Mouse (Mus musculus): ENCODE measurements around the gene Rabggtb.

DNA sequence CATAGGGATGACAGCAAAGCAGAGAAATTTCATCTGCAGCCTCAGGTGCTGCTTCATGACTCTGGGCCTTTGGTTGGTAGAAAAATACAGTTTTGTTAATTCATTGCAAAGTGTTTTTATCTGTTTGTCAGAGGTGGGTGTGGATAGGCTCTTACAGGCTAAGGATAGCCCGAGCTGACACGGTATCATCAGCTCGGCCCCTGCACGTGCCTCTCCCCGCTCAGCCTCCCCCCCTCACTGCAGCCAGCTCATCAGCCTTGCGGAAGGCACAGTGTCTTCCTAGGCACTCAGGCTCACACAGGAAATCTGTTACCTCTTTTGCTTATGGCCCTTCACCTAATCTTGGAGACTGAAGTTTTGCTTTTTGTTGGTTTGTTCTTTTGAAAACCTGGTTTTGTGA is 24.7 kb downstream of the Rabggtb start:
- TF ChIP-seq CTCF (conservative IDR thresholded peaks at IDR 0.05 in 1 of 2, IDR thresholded peaks at IDR 0.05 in 1 of 2; ENCODE audit: low read depth in 2 of 2, low read length in 2 of 2), result no peak
- no peak for TF ChIP-seq POLR2A (IDR thresholded peaks at IDR 0.05; ENCODE audit: low read depth, low read length)
- no peak for TF ChIP-seq USF1 (IDR thresholded peaks at IDR 0.05; ENCODE audit: low read depth, low read length)
- no peak for TF ChIP-seq ZMIZ1 (IDR thresholded peaks at IDR 0.05; ENCODE audit: low read depth, low read length)
- TF ChIP-seq SIN3A (IDR thresholded peaks at IDR 0.05; ENCODE audit: low read length), result no peak
- TF ChIP-seq MEF2A (IDR thresholded peaks at IDR 0.05; ENCODE audit: borderline replicate concordance, low read depth, low read length), result no peak

Data from CH12.LX (cell line).